Mouse (Mus musculus): ENCODE measurements around the gene Ppp2r5c.

The Ppp2r5c gene

GRCm38 (mm10) chr12:110446290-110447170 lies at the start of gene Ppp2r5c:
TSS of gene Ppp2r5c (plus strand) at chr12:110447120.
- DNase-seq (ENCODE audit: low spot score), result peak; percentile 87

GRCm38 (mm10) chr12:110398351-110398750 lies 48.6 kb upstream of the Ppp2r5c start:
- peak; percentile 33 for DNase-seq (ENCODE audit: low spot score)

- no peak for DNase-seq (ENCODE audit: low spot score)
These were observed 47.8 kb upstream of the Ppp2r5c start for GRCm38 (mm10) chr12:110399161-110399560.

GRCm38 (mm10) chr12:110400936-110401335 lies 46.0 kb upstream of the Ppp2r5c start:
- no peak for DNase-seq (ENCODE audit: low spot score)

GRCm38 (mm10) chr12:110401871-110402270 lies 45.0 kb upstream of the Ppp2r5c start:
- no peak for DNase-seq (ENCODE audit: low spot score)

- no peak for DNase-seq (ENCODE audit: low spot score)
These were observed 30.7 kb upstream of the Ppp2r5c start for GRCm38 (mm10) chr12:110416244-110416643.

GRCm38 (mm10) chr12:110417023-110417986 lies 29.6 kb upstream of the Ppp2r5c start:
- no peak for DNase-seq (ENCODE audit: low spot score)

- no peak for DNase-seq (ENCODE audit: low spot score)
These were observed 28.8 kb upstream of the Ppp2r5c start for GRCm38 (mm10) chr12:110417987-110418734.

- DNase-seq (ENCODE audit: low spot score), result no peak
These were observed 28.1 kb upstream of the Ppp2r5c start for GRCm38 (mm10) chr12:110418735-110419350.

- no peak for DNase-seq (ENCODE audit: low spot score)
These were observed 27.0 kb upstream of the Ppp2r5c start for GRCm38 (mm10) chr12:110419879-110420278.

GRCm38 (mm10) chr12:110421361-110421760 lies 25.6 kb upstream of the Ppp2r5c start:
- DNase-seq (ENCODE audit: low spot score), result no peak

- no peak for DNase-seq (ENCODE audit: low spot score)
These were observed 22.8 kb upstream of the Ppp2r5c start for GRCm38 (mm10) chr12:110424008-110424704.

- no peak for DNase-seq (ENCODE audit: low spot score)
These were observed 20.4 kb upstream of the Ppp2r5c start for GRCm38 (mm10) chr12:110426417-110427010.

GRCm38 (mm10) chr12:110429340-110429973 lies 17.5 kb upstream of the Ppp2r5c start:
- DNase-seq (ENCODE audit: low spot score), result no peak

GRCm38 (mm10) chr12:110429990-110430389 lies 16.9 kb upstream of the Ppp2r5c start:
- DNase-seq (ENCODE audit: low spot score), result no peak

- no peak for DNase-seq (ENCODE audit: low spot score)
These were observed 15.1 kb upstream of the Ppp2r5c start for GRCm38 (mm10) chr12:110431805-110432204.

- no peak for DNase-seq (ENCODE audit: low spot score)
These were observed 10.1 kb upstream of the Ppp2r5c start for GRCm38 (mm10) chr12:110436638-110437366.

- DNase-seq (ENCODE audit: low spot score), result no peak
These were observed 9.6 kb upstream of the Ppp2r5c start for GRCm38 (mm10) chr12:110437367-110437703.

- DNase-seq (ENCODE audit: low spot score), result no peak
These were observed 8.4 kb upstream of the Ppp2r5c start for GRCm38 (mm10) chr12:110438367-110438973.

All from urinary bladder, postnatal 10 days (tissue).